Mouse (Mus musculus): ENCODE results near the gene Nkiras2.
"Not testable (repeated sequence)": the region's sequence is repeated elsewhere in the genome, so short reads cannot be mapped to it uniquely, and the experiment has no call there.

Gene Nkiras2

DNA sequence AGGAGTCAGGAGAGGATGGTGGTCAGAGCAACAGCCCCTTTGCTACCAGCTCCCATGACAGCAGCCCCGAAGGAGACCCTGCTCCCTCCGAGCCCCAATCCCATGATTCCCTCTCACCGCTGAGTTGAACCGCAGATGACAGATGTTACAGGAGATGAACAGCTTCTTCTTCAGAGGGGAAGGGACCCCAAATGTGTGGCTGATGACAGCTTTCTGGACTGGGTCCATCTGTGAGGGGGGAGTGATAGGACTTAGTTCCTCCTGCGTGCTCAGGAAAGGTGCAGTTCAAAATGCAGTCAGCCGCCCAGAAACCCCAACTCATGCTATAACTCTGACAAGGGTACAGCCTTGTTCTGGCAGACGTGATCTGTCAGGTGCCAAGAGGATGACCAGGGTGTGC lies 15.5 kb downstream of the Nkiras2 start:
- DNase-seq (ENCODE audit: low spot score): no peak

DNA sequence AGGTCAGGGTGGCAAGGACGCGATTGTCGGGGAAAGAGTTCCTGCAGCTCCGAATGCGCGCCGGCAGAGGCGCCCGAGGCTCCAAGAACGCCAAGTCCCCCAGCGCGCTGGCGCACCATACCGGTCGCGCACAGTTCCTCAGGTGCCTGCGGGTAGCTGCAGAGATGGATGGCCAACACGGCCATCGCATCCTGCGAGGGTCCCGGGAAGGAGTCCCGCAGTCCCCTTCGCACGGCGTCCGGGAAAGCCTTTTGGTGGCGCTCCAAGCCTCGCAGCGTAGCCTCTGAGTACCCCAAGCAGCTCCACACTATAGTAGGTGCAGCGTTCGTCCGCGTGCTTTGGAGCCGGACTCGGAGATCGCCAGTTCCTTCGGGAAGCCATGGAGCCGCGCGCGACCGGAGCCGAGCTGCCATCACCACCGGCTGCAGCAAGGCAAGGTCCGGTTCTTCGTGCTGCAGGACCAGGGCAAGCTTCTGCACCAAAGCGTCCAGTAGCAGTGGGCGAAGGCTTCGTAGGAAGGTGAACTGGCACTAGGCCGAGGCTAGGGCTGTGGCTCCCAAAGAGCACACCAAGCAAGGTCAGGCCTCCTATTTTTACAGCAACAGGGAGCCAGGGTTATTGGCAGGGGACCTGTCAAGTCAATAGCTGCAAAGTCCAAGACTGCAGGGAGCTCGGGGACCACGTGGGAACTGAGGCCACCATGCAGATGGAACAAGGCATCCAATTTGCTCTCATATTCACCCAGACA lies 21.3 kb downstream of the Nkiras2 start:
- DNase-seq (ENCODE audit: low spot score): no peak

DNA sequence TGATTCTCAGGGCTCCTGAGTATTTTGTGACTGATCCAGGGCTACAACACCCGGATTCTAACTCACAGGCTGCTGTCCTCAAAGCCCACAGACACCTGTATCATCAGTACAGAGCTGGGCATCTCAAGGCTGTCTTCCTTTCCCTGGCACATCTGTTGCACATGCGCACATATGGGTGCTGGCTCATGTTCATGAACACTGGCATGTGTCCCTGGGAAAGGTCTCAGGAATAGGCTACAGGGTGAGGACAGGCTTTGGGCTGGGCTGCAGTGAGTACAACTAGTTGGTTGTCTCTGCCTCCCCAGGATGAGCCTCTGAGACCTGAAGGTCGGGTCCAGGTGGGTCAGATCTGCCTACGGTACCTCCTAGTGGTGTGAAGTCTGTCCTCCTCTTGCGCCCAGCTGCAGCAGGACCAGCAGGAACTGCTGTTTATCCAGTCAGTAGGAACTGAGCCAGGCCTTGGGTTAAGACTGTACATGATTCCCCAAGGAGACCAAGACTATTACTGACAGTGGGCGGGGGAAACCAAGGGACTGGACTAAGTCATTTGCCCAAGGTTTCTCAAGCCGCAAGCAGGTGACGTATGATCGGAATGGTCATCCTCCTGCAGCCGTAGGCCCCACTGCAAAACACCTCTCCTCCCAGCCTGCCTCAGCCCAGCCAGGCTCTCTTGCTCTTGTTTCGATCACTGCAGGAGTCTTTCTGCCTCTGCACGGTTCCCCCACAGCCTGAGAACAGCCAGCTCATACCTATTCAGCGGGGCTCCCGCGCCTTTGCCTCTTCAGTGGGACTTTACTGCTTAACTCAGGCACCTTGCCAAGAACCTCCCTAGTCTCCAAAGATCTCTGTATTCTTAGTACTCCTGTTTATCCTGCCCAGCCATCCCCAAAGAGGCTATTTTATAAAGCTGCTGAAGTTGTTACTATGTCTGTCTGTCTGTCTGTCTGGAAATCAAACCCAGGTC lies 24.9 kb downstream of the Nkiras2 start:
- DNase-seq (ENCODE audit: low spot score): no peak

DNA sequence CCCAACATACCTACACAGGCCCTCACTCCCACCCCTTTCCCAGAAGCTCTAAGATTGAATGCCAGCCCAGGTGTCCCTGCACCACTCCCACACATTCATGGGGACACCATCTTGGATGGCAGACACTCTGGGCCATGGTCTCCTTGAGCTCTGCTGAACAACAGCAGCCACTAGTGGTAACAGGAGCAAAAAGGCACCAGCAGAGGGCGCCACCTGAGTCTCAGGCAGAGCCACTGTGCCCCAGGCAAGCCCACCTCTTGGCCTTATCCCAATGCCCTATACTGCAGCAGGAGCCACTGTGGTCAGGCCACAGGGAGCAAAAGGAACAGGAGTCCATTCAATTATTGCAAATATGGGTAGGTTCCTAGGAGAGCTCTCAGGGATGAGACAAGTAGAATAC lies 27.2 kb downstream of the Nkiras2 start:
- DNase-seq (ENCODE audit: low spot score): no peak

DNA sequence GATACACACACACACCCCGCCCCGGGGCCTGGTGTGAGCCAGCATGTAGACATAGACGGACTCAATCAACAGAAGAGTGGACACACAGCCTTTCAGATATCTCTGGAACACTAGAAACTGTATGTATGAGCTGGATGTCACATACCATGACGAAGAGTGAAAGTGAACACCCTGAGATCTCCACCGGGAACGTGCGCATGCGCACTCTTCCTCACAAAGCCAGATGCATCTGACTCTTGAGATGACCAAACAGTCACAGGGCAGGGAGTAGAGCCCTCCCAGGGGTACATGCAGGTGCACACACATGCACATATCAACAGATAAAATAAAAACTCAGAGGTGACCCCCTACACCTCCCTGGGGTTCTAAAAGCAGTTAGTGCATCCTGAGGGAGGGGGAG lies 29.4 kb downstream of the Nkiras2 start:
- DNase-seq (ENCODE audit: low spot score): no peak

DNA sequence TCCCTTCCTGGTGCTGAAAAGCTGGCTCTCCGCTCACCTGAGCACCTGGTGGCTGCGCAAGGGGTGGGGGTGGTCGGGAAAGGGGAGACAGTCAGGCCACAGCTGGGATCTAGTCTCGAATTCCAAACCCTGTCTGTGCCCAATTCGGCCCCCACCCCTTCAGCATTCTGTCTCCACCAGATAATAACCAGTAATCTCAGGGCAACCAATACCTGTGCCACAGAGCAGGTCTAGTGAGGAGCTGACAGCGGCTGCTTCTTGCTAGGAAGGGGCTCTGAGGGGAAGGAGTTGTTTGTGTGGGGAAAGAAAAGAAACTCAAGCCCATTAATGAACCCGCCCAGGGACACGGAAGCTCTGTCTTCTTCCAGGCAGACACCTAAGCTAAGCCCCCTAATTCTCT lies 32.2 kb downstream of the Nkiras2 start:
- DNase-seq (ENCODE audit: low spot score): no peak

DNA sequence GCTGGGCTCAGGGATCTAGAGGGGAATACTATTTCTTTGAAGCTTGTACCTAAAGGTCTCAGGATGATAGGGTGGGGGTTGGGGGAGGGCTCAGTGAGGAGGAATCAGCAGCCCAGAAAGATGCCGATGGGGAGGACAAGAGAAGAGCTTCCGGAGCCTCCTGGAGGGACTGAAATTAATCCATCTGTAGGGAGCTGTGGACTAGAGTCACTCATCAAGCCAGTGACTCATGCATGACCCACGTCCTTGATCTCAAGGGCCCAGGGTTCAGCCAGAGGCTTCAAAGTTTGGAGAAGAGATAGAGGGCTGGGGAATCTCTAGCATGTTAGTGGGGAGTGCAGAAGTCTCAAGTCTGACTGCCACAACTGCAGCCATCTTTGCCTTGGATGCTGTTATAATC lies 32.7 kb downstream of the Nkiras2 start:
- no peak for DNase-seq (ENCODE audit: low spot score)

DNA sequence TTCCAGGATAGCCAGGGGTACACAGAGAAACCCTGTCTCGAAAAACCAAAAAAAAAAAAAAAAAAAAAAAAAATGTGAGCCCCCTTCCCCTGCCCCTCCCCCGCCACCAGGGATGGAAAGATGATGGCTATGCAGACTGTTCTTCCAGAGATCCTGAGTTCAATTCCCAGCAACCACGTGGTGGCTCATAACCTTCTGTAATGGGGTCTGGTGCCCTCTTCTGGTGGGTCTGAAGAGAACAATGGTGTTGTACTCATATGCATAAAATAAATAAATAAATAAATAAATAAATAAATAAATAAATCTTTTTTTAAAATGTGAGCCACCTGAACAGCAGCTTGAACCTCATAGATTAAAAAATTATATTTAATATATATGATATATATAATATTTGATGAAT lies 36.5 kb downstream of the Nkiras2 start:
- not testable (repeated sequence) for DNase-seq (ENCODE audit: low spot score)

DNA sequence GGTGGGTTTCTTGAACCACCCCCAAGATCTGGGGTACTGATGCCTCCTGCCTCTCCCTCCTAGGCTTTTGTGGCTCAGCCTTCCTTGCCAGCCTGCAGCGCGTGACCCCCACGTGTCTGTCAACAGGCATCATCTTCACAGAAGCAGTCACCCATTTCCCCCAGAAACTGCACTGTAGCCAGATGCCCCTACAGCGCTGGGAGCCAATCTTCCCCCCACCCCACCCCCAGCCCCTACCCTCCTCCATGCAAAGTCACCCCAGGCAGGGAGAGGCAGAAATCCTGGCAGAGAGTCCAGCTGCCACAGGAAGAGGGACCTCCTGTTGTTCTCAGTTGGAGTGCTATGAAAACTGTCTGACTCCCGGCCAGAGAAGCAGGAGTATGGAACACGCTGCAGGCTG lies 37.4 kb downstream of the Nkiras2 start:
- DNase-seq (ENCODE audit: low spot score): no peak

DNA sequence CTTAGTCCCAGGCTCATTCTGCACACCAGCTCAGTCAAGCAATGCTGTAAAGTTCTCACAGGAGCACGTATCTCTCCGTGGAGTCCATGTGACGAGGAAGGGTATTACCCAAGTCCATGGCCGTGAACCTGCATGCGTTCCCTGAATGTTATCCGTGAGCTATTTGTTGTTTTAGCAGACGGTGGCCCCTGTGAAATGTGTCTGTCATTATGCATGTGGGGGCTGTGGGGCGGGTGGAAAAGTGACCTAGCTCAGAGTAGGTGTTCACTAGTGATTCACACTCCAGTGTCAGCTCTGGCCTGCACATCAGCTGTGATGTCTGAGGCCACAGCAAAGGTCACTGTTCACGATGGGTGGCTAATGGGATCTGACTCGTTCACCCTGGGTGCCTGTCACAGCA lies 40.8 kb downstream of the Nkiras2 start:
- no peak for DNase-seq (ENCODE audit: low spot score)

DNA sequence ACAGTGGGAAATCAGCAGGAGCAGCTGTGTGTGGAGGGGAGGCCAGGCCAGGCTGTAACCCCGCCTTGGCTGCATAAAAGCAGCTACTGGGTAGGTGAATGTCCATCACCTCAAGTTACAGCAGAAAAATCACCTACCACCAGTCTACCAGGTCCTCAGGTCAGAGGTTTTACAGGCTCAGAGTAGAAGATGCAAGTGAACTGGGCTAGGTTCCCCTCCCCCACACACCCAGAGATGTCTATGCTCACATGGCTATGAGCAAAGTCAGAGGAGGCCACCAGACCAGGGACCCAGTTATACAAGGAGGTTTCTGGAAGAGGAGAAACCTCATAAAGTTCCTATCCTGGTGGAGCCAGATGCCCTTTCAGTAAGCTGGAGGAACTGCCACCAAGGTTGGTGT lies 52.0 kb downstream of the Nkiras2 start:
- DNase-seq (ENCODE audit: low spot score): no peak

DNA sequence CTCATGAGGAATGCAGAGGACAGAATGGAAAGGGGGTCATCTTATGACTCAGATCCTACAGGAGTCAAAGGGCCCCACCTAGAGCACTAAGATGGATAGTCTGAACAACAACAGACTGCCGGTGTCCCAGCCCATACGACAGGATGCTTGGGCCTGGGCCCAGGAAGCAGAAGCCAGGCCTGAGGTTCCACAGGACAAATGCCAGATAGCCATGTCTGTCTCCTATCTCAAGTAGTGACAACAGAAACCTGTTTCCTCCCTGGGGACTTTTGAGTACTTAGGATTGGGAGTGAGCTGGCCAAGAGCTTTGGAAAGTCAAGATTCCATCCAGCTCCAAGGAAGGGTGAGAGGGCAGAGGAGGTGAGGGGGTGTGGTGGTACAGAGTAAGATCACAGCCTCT lies 52.9 kb downstream of the Nkiras2 start:
- no peak for DNase-seq (ENCODE audit: low spot score)

DNA sequence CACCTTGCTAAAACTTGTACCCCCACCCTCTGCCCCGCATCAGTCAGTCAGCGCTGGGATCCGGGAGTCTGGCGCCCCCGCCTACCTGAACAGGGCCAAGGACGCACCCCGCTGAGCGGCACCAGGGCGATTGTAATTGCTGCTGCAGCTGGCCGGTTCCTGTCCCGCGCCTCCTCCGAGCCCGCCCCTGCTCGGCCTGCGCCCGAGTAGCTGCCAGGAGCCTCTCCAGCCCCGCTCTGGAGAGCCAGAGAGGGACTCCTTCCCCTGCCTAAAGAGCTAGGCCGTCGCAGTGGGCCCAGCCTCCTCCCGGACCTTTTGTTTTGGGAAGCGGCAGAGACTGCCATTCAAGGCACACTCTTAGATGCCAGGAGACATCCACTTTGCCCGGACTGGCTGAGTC lies 54.1 kb downstream of the Nkiras2 start:
- DNase-seq (ENCODE audit: low spot score): no peak
